Mouse (Mus musculus) midbrain, postnatal 0 days (tissue): ENCODE results near the gene Dicer1. TPM values are rescaled to one million over a fixed set of nuclear protein-coding genes. Genes with fewer than 3 reads are reported as not detected.

Source experiments
- ATAC-seq: fragments of 200-750 bp; cut with Nextera tagmentation; 2 replicates; pipeline ENCODE4 v1.8.0; 2017; ENCODE audit warnings: moderate number of reproducible peaks, mild to moderate bottlenecking, moderate TSS enrichment, moderate library complexity; ENCODE audit not compliant: low FRiP score
- DNase-seq: peaks from one replicate; pipeline ENCODE4 v3.0.0-alpha.2; 2015; ENCODE audit warnings: low spot score
- H3K27ac ChIP-seq: fragments of 300-500 bp; sonication (generic); 2 replicates; pipeline ENCODE4 v1.5.1; 2014; ENCODE audit warnings: low read depth, mild to moderate bottlenecking, low read length, mixed read lengths
- H3K27me3 ChIP-seq: fragments of 300-500 bp; sonication (generic); 2 replicates; pipeline ENCODE4 v1.6.1; 2014; ENCODE audit warnings: low read length, control low read depth, mixed read lengths; ENCODE audit not compliant: insufficient read depth
- H3K36me3 ChIP-seq: fragments of 300-500 bp; sonication (generic); 2 replicates; pipeline ENCODE4 v1.6.1; 2014; ENCODE audit warnings: low read length, control low read depth, mixed read lengths; ENCODE audit not compliant: insufficient read depth
- H3K4me1 ChIP-seq: fragments of 300-500 bp; sonication (generic); 2 replicates; pipeline ENCODE4 v1.6.1; 2014; ENCODE audit warnings: mild to moderate bottlenecking, control low read depth, antibody characterized with exemption, low read length, mixed read lengths; ENCODE audit not compliant: insufficient read depth
- H3K4me2 ChIP-seq: fragments of 300-500 bp; sonication (generic); 2 replicates; pipeline ENCODE4 v1.6.1; 2014; ENCODE audit warnings: low read depth, mild to moderate bottlenecking, low read length, mixed read lengths; ENCODE audit not compliant: poor library complexity, severe bottlenecking
- H3K4me3 ChIP-seq: fragments of 300-500 bp; sonication (generic); 2 replicates; pipeline ENCODE4 v1.5.1; 2014; ENCODE audit warnings: low read depth, mild to moderate bottlenecking, low read length, moderate library complexity
- H3K9ac ChIP-seq: fragments of 300-500 bp; sonication (generic); replicated peaks from 2 replicates; pipeline ENCODE4 v1.6.1; 2014; ENCODE audit warnings: mild to moderate bottlenecking, low read length, moderate library complexity, mixed read lengths; ENCODE audit not compliant: poor library complexity, severe bottlenecking
- H3K9me3 ChIP-seq: fragments of 300-500 bp; sonication (generic); 2 replicates; pipeline ENCODE4 v1.6.1; 2016; ENCODE audit warnings: low read length, control low read depth
- CTCF ChIP-seq: IDR thresholded peaks from 2 replicates; pipeline ENCODE4 v1.5.1; 2016; ENCODE audit warnings: antibody characterized with exemption, mild to moderate bottlenecking
- WGBS: fragments of 180-500 bp; shearing (Covaris S2); extraction: QIAGEN DNeasy Blood & Tissue Kit; methylation state at CpG from one replicate; pipeline ENCODE4 v1.1.7; 2014; 5-methylcytosine and 5-hydroxymethylcytosine counted together
- polyA plus RNA-seq: library from polyadenylated mRNA; unstranded; fragments of >200 nt; fragmentation: Nextera tagmentation; extraction: Ambion mirVana; gene quantifications from 2 replicates; pipeline ENCODE4 v1.2.1, GENCODE M21; 2015
- total RNA-seq: library from RNA; depleted of rRNA; stranded (reverse); fragments of >200 nt; gene quantifications from 2 replicates; pipeline ENCODE4 v1.2.3, GENCODE M21; 2014; rRNA removed

Gene Dicer1
- total RNA-seq (38.9 and 46.1 TPM in 2 replicates), polyA plus RNA-seq (26.0 and 28.4 TPM in 2 replicates)

DNA sequence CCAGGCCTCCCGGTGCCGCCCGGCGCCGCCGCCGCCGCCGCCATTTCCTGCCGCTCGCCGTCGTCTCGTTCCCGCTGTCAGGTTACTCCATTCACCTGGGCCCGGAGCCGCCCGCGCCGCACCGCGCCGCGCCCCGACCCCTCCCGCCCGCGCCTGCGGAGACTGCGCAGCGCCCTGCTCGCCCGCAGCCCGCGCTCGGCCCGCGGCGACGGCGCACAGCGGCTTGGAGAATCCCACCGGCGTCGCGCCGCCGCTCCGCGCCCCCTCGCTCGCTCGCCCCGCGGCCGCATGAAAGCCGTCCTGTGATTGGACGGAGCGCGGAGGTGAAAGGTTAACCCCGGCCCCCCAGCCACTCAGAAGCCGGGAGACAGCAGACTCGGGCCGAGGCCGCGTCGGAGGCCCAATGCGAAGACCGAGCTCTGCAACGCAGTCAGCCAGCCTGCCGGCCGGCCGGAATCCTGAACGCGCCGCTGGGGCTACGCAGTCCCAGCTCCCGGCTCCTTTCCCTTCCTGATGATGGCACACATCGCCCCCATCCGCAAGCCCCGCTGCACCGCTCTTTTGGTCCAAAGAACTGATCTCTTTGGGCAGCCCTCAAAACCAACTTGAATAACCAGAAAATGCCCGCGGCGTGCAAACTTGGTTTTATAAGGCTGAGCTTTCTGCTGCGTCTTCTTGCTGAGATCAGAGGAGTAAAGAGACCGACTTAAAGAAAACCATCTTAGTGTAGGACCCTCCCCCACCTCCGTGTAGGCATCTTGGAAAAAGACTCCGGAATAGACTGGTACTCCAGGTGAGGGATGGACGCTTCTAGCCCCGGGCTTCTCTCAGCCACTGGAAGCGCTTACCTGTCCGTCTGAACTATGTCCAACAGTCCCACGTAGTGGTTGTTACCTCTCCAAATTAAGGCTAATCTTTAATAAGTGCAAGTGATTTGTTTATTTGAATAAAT lies at the start of gene Dicer1:
Dicer1 (minus strand) TSS at position 139 of the 952 bp plus-strand sequence.
- peak; percentile 49 for TF ChIP-seq CTCF
- Histone ChIP-seq H3K27ac (peak within 1 kb of the TSS; percentile 86), H3K4me2 (peak within 1 kb of the TSS; percentile 87), H3K9ac (peak within 1 kb of the TSS; percentile 94), H3K9me3 (no peaks in the 10 kb centered on the region), H3K4me3 (peak within 1 kb of the TSS; percentile 89), H3K27me3 (no peaks in the 10 kb centered on the region), H3K36me3 (no peaks in the 10 kb centered on the region), H3K4me1 (peaks cover 16% of the 10 kb centered on the region; the same call in 1 of the 2 replicates)
- ATAC-seq: peak; percentile 95
- peak; percentile 97 for DNase-seq
- under 1% methylated on average over 61 of the region's 94 CpGs for WGBS

DNA sequence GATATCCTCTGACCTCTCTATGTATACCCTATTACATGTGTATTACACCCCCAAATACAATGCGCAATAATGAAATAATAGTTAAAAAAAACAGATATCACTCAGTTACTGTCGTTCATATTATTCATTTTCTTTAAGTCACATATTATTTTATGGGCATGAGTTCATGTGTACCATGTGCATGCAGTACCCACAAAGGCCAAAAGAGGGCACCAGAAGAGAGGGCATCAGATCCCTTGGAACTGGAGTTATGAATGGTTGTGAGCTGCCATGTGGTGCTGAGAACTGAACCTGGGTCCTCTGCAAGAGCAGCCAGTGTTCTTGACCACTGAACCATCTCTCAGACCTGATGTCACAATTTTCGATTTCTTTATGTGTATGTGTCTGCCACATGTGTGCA lies 47.6 kb upstream of the Dicer1 start:
- 91% methylated on average over 3 of the region's 3 CpGs for WGBS
- Histone ChIP-seq H3K4me1 (no peaks in the 10 kb centered on the region), H3K27me3 (no peaks in the 10 kb centered on the region), H3K9ac (no peak overlapping the region), H3K4me2 (no peak overlapping the region), H3K9me3 (peaks cover 10% of the 10 kb centered on the region; the same call in 1 of the 2 replicates), H3K4me3 (no peak overlapping the region), H3K36me3 (no peaks in the 10 kb centered on the region), H3K27ac (no peak overlapping the region)
- ATAC-seq (no peak), DNase-seq (no peak)
- peak; percentile 22; the same call in 1 of the 2 replicates for TF ChIP-seq CTCF

DNA sequence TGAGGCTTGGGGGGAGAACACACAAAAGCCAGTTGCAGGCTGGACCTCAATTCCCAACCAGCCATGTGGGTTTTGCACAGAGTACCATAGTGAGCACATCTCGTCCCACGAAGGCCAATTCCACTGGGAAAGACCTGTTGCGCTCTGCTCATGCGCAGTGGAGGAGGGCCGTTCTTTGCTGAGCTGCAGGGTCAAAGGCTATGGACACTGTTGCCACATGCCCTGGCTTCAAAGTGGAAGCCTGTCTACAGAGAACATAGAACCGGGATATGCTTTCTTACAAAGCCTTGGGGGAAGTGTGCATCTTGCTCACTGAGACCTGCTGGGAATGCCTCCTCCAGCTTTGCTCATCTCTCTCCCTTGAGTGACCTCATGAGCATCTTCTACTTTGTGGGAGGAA lies 46.2 kb upstream of the Dicer1 start:
- DNase-seq (no peak), ATAC-seq (no peak)
- no peaks in the 10 kb centered on the region for H3K4me1 ChIP-seq
- peaks cover 10% of the 10 kb centered on the region; the same call in 1 of the 2 replicates for H3K9me3 ChIP-seq
- no peak overlapping the region for H3K9ac ChIP-seq
- WGBS: 92% methylated on average over 6 of the region's 6 CpGs
- H3K4me2 ChIP-seq: no peak overlapping the region
- no peak overlapping the region for H3K27ac ChIP-seq
- no peak overlapping the region for H3K4me3 ChIP-seq
- TF ChIP-seq CTCF: no peak
- no peaks in the 10 kb centered on the region for H3K36me3 ChIP-seq
- no peaks in the 10 kb centered on the region for H3K27me3 ChIP-seq

DNA sequence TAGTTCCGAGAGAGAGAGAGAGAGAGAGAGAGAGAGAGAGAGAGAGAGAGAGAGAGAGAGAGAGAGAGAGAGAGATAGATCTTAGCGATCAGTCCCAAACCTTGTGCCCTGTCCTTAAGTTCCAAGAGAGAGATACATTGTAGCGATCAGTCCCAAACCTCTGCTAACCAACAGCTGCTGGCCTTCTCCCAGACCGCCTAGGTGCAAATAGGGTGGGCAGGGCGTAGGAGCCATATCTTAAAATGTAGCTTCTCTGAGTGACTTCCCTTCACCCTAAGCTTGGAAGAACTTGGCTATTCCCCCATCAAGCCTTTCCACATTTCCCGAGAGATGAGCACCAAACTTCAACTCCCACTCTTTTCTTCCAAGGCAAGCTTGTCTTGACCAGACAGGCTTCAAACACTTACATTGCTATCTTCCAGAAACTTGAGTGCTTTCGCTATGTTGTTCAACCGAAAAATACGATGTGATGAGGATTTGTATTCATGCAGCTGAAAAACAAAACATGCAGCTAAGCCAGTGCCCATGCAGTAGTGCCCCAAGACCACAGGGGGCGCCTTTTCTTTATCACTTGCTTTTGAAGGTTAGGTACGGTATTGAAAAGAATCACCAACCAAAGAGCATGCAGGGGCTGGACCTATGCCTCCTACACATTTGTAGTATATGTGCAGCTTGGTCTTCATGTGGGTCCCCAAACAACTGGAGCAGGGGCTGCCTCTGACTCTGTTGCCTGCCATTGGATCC lies 45.1 kb upstream of the Dicer1 start:
- ATAC-seq (no peak), DNase-seq (no peak)
- Histone ChIP-seq H3K9ac (no peak overlapping the region), H3K4me2 (no peak overlapping the region), H3K27me3 (no peaks in the 10 kb centered on the region), H3K4me3 (no peak overlapping the region), H3K27ac (no peak overlapping the region), H3K9me3 (peaks cover 10% of the 10 kb centered on the region; the same call in 1 of the 2 replicates), H3K36me3 (0 out of 2 replicates have a peak, but pooled peaks cover under 1% of the 10 kb centered on the region), H3K4me1 (no peaks in the 10 kb centered on the region)
- peak; percentile 25; the same call in 1 of the 2 replicates for TF ChIP-seq CTCF
- WGBS: 89% methylated on average over 10 of the region's 11 CpGs

DNA sequence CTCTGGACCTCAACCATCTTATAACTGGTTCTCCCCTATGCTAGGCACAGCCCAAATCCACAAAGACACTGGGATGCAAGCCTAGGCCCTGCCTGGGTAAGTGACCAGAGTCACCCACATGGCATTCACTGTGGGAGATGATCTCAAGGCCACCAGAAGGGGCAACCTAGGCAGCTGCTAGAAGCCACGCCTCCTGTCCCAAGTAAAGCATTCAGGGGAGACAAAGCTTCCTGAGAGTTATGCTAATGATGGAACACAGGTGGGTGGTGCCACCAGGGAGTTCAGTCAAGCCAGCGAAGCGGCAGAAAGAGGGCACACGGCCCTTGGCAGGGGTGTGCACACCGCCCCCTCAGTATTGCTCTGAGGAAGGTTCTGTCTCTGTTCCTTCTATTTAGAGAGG lies 43.2 kb upstream of the Dicer1 start:
- no peak for TF ChIP-seq CTCF
- no peak for ATAC-seq
- Histone ChIP-seq H3K4me1 (no peaks in the 10 kb centered on the region), H3K4me2 (no peak overlapping the region), H3K9me3 (peaks cover 10% of the 10 kb centered on the region; the same call in 1 of the 2 replicates), H3K36me3 (peaks cover 3% of the 10 kb centered on the region; the same call in 1 of the 2 replicates), H3K9ac (no peak overlapping the region), H3K27me3 (no peaks in the 10 kb centered on the region), H3K4me3 (no peak overlapping the region), H3K27ac (no peak overlapping the region)
- DNase-seq: no peak
- 41% methylated on average over 5 of the region's 5 CpGs for WGBS
